Mouse (Mus musculus): Measurements from ENCODE around the gene Cacna1i.

Cacna1i gene

GRCm38 (mm10) chr15:80271858-80272396 lies 15.1 kb upstream of the Cacna1i start:
- no peak for DNase-seq (ENCODE audit: low spot score)

GRCm38 (mm10) chr15:80277107-80277506 lies 9.9 kb upstream of the Cacna1i start:
- DNase-seq (ENCODE audit: low spot score) = no peak

GRCm38 (mm10) chr15:80277625-80278024 lies 9.4 kb upstream of the Cacna1i start:
- DNase-seq (ENCODE audit: low spot score) = peak; percentile 51

DNA sequence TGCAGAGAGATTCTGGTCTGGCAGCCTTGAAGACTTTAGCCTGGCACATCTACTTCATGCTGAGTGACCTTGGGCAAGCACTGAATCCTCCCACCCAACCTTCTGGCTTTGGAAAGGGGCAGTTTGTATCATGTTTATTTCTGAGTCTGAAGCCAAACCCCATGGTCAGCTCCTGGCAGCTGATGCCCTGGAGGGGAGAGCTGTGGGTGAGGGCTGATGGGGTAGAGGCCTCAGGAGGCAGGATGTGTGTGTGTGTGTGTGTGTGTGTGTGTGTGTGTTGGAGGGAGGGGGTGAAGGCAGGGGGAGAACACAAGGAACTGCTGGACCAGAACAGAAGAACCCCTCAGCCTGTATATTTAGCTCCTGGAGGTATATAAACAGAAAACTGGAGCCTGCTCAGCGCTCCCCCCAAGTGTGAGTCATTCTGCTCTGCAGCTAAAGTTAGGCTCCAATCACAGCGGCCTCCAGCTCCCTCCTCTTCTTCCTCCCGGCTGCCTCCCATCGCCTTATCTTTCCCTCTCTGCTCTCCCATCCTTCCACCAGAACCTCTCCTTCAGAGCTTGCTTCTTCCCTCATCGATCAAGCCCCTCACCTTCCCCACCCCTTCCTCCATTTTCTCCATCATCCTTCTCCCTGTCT lies 8.8 kb upstream of the Cacna1i start:
- no peak for DNase-seq (ENCODE audit: low spot score)

DNA sequence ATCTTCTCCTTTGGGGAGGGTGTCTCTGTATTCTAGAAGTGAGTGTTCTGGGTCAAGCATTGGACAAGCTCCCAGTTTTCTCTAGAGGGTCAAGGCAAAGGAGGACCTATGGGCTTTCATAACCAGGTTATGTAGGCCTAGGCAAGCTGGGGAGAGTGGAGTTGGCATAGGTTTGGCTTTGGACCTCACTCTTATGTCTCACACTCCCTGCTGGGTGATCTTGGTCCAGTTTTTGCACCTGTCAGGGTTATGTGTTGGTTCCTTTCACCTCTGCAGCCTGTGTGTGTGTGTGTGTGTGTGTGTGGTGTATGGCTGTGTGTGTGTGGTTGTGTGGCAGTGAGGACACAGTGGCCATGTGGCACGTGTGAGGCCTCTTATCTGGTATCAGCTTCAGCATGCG lies 8.0 kb upstream of the Cacna1i start:
- no peak for DNase-seq (ENCODE audit: low spot score)

DNA sequence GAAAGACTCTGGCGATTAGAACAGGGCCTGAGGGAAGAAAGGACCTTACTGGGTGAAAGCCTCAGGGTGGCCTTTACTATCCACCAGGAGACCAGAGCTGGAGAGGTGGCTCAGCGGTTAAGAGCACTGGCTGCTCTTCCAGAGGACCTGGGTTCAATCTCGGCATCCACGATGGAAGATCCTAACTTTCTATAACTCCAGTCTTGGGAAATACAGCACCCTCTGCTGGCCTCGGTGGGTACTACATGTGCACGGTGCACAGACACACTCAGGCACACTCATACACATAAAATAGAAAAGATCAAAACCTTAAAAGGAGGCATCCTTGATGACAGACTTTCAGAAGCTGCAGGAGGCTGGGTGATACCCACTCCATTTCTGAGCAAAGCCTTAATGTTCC lies 6.4 kb upstream of the Cacna1i start:
- peak; percentile 51 for DNase-seq (ENCODE audit: low spot score)

DNA sequence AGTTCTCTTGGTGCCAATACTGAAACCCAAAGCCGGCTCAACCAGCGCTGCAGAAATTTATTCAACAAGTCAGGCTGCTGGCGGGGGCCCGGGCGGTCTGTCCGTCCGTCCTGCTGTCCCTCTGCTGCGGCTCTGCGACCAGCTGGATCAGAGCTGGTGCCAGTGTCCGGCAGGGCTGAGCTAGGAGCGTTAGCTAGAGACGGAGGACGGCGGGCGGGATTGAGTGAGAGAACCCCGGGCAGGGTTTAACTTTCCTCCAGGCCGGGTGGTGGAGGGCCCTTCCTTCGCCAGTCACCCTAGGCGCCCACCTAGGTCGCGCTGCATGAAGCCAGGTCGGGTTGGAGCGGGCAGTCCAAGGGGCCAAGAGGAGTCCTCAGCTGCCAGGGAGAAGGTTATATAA lies 998 bp downstream of the Cacna1i start:
- no peak for DNase-seq (ENCODE audit: low spot score)

DNA sequence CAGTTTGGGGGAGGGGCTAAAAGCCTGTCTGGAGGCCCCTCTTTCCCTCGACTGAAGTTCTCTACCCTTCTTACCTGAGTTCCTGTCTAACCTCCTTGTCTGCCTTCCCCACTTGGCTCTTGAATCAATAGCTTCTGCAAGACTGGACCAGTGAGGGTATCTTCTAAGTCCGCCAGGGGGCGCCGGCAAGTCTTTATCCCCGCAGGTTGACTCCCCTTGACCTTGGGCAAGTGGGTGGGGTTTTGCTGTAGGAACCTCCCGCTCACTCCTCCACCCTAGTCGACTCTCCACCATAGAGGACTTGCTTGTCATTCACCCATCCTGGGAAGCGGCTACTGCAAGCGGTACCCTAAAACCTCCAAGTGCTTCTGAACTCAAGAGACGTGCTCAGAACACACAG lies 2.4 kb downstream of the Cacna1i start:
- DNase-seq (ENCODE audit: low spot score) = peak; percentile 65

GRCm38 (mm10) chr15:80297146-80297545 lies 10.1 kb downstream of the Cacna1i start:
- DNase-seq (ENCODE audit: low spot score) = no peak

- no peak for DNase-seq (ENCODE audit: low spot score)
Measured at GRCm38 (mm10) chr15:80303779-80304178, 16.7 kb downstream of the Cacna1i start.

GRCm38 (mm10) chr15:80304188-80304587 lies 17.1 kb downstream of the Cacna1i start:
- no peak for DNase-seq (ENCODE audit: low spot score)

DNA sequence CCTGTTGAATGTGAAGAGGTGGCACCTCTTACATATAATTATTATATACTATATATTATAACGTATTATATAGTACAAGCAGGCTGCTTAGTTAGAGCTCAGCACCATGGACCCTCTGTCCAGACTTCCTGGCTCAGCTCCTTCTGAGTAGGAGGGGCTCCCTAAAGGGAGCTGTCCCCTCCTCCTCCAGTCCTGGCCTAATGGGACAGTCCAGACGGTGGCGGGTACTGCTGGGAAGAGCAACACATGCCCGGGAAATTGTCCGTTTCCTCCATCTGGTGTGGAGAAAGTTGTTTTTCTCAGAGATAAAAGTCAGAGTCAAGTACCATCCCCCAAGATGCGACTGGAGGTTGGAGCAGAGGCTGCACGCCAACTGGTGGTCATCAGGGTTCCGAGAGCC lies 19.1 kb downstream of the Cacna1i start:
- DNase-seq (ENCODE audit: low spot score) = no peak

- DNase-seq (ENCODE audit: low spot score) = no peak
Measured at GRCm38 (mm10) chr15:80314731-80315130, 27.7 kb downstream of the Cacna1i start.

GRCm38 (mm10) chr15:80316966-80317634 lies 30.1 kb downstream of the Cacna1i start:
- no peak for DNase-seq (ENCODE audit: low spot score)

GRCm38 (mm10) chr15:80317841-80318530 lies 30.9 kb downstream of the Cacna1i start:
- DNase-seq (ENCODE audit: low spot score) = no peak

- DNase-seq (ENCODE audit: low spot score) = no peak
Measured at GRCm38 (mm10) chr15:80318543-80319255, 31.7 kb downstream of the Cacna1i start.

GRCm38 (mm10) chr15:80319315-80319714 lies 32.3 kb downstream of the Cacna1i start:
- DNase-seq (ENCODE audit: low spot score) = no peak

- no peak for DNase-seq (ENCODE audit: low spot score)
Measured at GRCm38 (mm10) chr15:80319921-80320320, 32.9 kb downstream of the Cacna1i start.

DNA sequence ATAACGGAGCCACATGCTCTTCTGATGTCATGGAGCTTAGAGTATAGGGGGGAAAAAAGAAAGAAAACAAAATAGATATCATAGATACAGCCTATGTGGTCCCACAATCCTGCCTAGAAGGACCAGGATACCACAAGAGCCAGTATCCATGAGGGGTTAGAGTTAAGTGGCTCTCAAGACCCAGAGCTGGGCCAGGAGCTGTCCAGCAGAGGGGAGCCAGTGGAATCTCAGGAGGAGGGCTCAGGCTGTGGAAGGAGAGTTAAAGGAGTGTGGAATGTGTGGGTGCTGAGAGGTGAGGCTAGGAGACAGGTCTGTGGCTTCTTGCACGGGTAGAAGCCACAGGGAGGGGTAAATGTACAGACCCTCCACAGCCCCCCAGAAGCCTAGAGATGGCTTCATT lies 38.2 kb downstream of the Cacna1i start:
- DNase-seq (ENCODE audit: low spot score) = no peak

GRCm38 (mm10) chr15:80325756-80326155 lies 38.7 kb downstream of the Cacna1i start:
- no peak for DNase-seq (ENCODE audit: low spot score)

DNA sequence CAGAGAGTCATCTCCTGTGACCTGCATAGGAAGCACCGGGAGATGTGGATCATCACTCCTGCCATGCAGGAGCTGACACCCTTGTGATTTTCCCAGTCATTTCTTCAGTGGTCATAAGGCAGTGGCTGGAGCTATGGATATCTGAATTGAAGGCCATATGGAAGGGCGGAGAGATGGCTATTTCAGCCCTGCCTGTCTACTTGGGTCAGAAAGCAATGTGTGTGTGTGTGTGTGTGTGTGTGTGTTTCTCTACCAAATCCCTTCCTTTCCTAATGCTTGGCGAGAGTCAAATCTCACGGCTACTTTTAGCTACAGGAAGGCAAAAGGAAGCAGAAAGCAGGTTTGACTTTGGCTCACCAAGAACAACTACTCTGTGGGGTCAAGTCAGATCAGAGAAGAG lies 39.9 kb downstream of the Cacna1i start:
- DNase-seq (ENCODE audit: low spot score) = no peak

GRCm38 (mm10) chr15:80327743-80328540 lies 40.9 kb downstream of the Cacna1i start:
- no peak for DNase-seq (ENCODE audit: low spot score)
